Mouse (Mus musculus): ENCODE measurements around the gene Prx. TPM values are rescaled to one million over a fixed set of nuclear protein-coding genes. Genes with fewer than 3 reads are reported as not detected.
A peak's percentile ranks its signal among the peaks of the same experiment; 100 is the strongest.

Prx gene
- 2.6 and 2.7 TPM in 2 replicates for total RNA-seq (2021)
- long read RNA-seq, partial matches to known transcripts, result 0 of 2 reads
- long read RNA-seq, other reads (novel, unspliced or antisense), result 2 of 2 reads

- no peak for DNase-seq
Measured at GRCm38 (mm10) chr7:27499036-27499435, at the start of gene Prx. Gene Prx (plus strand): TSS chr7:27499324.

GRCm38 (mm10) chr7:27451359-27451758, 47.8 kb upstream of the Prx start:
- DNase-seq, result no peak

DNA sequence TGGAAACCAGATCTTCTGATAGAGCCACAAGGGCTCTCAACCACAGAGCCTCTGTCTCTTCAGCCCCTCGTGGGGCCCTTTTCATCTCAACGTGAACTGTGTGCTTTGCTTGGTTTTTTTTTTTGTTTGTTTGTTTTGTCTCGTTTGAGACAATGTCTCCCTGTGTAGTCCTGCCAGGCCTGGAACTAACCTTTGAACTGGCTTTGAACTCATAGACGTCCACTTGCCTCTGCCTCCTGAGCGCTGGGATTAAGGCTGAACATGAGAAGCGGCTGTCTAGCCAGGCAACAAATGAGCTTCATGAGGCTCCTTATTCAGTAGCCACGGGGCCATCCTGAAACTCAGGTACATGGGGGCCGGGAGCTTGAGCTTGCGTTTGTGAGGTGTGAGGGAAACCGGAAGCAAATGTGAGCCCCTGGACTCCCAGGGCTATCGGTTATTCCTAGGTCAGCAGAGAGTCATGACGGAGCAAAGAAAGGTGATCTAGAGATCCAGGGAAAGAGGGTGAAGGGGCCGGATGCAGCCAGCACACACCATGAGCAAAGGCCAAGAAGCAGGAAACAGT, 46.8 kb upstream of the Prx start:
- no peak for DNase-seq

- no peak for DNase-seq
Measured at GRCm38 (mm10) chr7:27454461-27455121, 44.5 kb upstream of the Prx start.

DNA sequence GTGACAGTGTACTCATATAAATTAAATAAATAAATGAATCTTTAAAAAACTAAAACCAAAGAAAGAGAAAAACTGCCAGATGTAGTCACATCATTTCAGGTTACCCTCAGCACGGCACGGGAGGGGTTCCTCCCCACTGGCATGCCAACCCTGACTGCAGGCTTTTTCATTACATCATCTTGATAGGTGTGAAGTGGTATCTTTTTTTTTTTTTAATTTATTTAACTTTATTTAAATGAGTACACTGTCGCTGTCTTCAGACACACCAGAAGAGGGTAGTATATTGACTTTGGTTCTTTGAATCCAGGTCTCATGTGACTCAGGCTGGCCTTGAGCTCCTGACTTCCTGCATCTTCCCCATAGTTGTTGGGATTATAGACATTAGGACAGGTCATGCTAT, 43.9 kb upstream of the Prx start:
- DNase-seq, result no peak

- DNase-seq, result no peak
Measured at GRCm38 (mm10) chr7:27458614-27459013, 40.5 kb upstream of the Prx start.

DNA sequence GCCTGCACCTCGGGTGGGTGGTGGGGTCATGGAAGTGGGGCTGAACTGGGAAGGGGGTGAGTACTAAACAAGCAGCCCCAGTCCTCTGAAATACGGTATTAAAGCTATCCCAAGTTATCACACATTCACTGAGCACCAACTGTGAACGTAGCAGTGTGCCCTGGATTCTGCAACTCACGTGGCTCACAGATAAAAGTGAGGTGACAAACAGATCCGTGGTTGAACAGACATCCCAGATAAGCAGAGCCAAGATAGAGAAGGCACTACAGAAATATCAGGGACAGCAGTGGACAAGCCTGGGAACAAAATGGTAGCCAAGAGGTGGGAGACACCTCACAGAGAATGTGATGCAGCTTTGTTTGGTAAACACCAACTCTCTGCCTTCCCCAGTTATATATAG, 39.5 kb upstream of the Prx start:
- DNase-seq, result no peak

DNA sequence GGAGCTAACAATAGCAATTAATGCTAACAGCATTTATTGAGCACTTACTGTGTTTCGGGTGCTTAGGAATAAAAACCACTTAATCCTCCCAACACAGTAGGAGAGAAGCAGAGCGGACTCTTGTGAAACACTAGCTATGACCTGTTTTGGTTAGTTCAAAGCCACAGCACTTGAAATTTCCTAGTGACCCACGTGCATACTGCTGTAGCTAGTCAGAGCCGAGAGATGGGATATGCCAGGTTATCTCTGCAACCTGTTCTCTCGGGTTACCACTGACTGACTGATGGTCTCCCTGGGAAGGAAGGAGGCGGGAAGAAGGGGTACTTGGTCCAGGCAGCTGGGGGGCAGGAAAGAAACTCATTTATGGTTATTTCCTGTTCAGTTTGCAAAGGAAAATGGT, 38.6 kb upstream of the Prx start:
- DNase-seq, result no peak

GRCm38 (mm10) chr7:27467648-27468047, 31.5 kb upstream of the Prx start:
- no peak for DNase-seq

DNA sequence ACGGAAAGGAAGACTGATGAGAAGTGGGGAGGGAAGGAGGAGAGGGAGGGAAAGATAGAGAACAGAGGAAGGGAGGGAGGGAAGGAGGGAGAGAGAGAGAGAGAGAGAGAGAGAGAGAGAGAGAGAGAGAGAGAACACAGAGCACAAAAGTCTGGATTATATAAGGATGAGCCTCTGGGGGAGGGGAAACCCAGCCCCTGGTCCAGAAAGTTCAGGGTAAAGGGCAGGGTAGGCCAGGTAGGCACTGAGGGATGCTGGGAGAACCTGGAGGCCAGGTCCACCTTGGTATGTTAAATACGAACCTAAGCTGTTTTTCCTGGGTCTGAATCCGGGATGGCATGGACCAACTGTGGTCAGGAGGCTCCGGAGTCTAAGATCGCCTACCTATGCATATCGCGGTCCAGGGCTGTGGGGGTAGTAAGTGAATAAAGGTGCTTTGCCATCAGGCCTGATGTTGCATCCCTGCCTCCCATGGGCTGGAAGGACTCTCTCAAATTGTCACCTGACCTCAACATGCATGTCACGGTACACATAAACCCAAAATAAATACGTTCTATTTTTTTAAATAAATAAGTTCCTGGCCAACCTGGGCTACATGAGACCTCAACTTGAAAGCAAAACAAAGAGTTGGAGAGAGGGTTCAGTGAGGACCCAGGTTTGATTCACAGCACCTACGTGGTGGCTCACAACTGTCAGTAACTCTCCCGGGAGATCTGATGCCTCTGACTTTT, 27.6 kb upstream of the Prx start:
- DNase-seq, result no peak

- DNase-seq, result no peak
Measured at GRCm38 (mm10) chr7:27472596-27472995, 26.5 kb upstream of the Prx start.

DNA sequence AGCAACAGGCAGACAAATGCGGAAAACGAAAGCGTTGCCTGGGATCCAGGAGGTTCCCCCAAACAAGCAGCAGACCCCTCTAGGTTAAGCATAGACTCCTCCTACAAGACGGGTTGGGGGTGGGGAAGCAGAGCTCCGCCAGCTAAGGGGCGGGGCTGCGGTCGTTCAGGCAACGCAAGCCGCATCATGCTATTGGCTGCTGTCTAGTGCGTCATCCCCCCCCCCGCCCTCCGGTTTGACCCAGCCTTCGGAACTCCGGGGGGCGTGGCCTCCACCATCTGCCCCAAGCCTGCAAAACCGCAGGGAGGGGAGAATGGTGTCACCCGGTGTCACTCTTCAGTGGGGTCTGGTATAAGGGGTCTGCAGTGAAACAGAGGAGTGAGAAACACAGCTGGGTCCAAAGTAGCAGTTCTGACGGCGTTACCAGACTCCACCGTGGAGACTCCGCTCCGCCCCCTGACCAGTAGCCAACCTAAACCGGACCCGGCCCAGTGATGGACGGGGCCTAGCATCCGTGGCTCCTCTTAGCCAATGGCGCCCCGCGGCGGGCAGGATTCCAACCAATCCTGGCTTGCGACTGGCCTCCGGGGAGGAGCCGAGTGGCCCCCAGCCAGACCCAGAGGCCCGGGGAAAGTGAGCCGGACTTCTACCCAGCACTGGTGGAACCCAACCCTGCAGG, 25.8 kb upstream of the Prx start, which contains the start of gene Sertad3:
TSS of gene Sertad3 (plus strand) at position 613 of the 679 bp plus-strand sequence.
- DNase-seq, result peak; percentile 100

DNA sequence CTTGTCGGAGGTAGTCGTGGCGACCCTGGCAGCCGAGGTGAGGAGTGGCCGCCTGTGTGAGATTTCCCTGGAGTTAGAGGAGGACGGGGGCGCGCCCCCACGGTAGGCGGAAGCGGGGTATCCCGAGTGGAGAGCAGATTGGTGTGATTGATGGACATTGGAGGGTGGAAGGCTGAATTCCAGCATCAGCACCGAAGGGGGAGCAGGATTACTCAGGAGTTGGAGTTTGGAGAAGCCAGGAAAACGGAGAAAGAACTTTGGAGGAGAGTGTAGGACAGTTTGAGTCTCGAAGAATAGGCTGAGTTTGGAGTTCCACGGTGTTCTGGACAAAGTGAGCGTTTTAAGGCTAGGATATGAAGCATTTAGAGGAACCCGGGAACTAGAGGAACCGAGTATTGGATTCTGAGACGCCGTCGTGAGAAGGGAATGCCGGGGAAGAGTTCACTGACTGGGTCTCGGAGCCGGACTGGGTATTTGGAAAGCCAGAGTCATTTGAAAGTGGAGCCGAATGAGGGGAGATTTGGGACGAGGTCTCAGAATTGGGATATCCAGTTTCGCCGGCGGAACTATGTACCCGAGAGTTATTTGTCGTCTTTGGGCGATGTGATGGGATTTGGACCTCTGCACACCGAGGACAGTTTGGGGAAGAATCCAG, 25.2 kb upstream of the Prx start:
- DNase-seq, result no peak

GRCm38 (mm10) chr7:27474490-27474954, 24.6 kb upstream of the Prx start:
- peak; percentile 99 for DNase-seq

DNA sequence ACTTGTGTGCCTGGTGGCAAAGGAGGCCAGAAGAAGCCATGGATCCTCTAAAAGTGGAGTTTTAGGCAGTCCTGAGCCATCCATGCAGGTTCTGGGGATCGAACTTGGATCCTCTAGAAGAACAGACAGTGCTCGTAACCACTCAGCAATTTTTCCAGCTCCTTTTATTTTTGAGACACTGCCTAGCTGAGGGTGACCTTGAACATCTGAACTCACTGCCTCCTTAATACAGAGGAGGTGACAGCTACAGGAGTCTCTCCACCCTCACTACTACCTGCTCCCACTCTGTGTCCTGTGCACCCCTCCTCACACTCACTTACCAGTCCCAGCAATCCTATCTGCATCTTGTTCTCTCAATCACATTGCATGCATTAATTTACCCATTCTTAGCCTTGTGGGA, 23.5 kb upstream of the Prx start:
- no peak for DNase-seq

DNA sequence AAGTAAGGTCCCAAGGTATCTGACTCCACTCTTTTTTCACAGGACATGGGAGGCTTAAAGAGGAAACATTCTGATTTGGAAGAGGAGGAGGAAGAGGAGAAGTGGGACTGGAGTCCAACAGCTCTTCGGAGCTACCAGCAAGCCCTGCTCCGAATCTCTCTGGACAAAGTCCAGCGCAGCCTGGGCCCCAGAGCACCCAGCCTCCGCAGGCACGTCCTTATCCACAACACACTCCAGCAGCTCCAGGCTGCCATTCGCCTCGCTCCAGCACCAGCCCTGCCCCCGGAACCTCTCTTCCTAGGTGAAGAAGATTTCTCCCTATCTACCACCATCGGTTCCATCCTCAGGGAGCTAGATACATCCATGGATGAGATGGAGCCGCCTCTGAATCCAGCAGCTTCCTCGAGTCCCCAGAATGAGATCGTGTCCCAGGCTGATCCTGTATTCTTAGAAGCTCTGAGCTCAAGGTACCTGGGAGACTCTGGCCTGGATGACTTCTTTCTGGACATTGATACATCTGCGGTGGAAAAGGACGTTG, 23.0 kb upstream of the Prx start:
- no peak for DNase-seq

DNA sequence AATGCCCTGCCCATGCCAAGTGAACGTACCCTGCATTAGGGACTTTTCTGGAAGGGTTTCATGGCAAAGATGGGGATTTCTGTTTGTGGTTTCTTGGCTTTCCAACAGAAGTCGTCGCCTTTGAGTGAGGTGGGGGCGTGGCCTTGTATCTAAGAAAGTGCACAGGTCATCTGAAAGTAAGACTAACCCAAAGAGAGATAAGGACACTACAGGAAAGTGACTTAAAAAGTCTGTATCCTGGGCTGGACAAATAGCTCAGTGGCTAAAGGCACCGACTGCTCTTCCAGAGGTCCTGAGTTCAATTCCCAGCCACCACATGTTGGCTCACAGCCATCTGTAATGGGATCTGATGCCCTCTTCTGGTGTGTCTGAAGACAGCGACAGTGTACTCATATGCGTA, 20.6 kb upstream of the Prx start:
- no peak for DNase-seq

DNA sequence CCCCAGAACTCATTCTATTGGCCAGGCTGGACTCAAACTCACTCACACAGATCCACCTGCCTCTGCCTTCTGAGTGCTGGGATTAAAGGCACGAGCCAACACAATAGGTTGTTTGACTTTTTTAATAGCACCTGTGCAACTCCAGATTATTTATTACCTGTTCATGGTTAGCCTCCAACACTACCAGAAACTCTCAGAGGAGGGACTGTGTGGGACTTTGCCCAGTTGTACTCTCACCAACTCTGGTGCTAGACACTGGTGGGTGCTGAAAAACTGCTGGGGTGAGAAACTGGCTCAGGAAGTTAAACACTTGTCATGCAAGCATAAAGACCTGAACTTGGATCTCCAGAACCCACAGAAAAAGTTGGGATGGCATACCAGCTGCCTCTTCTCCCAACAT, 19.4 kb upstream of the Prx start:
- DNase-seq, result no peak

GRCm38 (mm10) chr7:27480506-27480905, 18.6 kb upstream of the Prx start:
- DNase-seq, result no peak

GRCm38 (mm10) chr7:27480927-27481626, 18.0 kb upstream of the Prx start:
- DNase-seq, result no peak

DNA sequence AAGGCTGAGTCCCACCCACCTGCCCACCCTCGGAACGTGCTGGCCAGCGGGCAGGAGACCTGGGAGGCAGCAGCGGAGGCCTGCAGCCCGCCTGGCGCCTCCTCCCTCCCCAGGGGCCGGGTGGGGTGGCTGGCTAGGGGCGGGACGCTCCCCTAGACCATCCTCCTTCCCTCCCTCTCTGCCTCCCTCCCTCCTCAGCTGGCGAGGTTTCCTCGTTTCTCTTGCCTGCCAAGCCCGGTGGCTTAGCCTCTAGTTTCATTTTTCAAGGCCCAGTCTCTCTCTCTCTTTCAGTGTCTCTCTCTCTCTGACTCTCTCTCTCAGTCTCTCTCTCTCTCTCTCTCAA, 17.5 kb upstream of the Prx start:
- DNase-seq, result peak; percentile 93
